Mouse (Mus musculus) lung, postnatal 4 days (tissue): ENCODE results near the gene Gm28043.
"Not testable (repeated sequence)": the region's sequence is repeated elsewhere in the genome, so short reads cannot be mapped to it uniquely, and the experiment has no call there.

Source experiments
- DNase-seq, 2 experiments: peaks; one replicate each; pipeline ENCODE4 v3.0.0; 2021

Gm28043 gene

DNA sequence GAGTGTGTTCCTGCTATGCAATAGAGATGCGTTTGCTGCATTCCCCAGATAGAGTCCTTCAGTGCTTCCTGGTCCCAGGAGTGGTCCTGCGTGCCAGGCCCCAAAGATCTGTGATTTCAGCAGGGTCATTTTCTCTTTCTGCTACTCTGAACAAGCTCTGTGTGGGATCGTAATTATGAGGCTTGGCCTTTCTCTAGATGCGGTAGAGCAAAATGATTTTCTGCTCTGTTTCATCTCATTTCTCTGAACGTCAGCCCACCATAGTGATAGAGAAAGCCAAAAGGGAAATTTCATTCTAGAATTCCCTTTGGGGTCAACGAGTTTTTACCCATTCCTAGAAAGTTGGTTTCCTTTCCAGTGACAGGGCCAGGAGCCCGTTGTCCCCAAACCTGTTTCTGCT, 67.6 kb downstream of the Gm28043 start:
- DNase-seq = no peak

DNA sequence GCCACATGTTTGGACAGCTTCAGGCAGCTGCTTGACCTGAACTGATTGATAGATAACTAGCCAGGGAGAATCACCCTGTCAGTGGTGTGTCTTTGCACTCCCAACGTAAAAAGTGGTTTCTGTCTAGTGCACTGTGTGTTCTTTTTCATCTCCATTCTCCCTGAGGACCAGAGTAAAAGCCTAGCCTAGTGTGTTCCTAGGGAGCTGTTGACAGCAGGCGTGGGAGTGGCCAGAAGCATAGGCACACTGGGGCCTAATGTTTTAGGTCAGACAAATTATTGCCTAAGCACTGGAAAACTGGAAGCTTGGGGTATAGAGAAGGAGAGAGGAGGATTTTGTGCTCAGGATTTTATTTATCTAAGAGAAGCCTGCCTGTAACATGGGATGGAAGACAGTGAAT, 68.5 kb downstream of the Gm28043 start:
- no peak for DNase-seq

DNA sequence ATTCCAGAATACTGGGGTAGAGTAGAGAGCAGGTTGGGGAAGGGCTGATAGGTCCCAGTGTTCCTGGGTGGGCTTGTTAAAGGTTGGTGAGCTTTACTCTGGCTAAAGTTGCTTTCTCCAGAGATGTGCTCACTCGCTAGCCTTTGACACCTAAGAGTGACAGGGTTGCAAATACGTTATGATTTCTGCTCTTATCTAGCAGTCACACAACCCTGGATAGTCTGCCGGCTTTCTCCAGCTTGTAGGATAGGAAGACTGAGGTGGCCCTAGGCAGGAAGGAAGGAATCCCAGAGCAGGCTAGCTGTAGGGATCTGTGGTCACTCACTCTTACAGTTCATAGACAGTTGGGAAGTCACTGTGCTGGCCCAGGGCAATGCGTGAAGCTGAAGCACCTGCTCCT, 69.6 kb downstream of the Gm28043 start:
- DNase-seq = no peak

DNA sequence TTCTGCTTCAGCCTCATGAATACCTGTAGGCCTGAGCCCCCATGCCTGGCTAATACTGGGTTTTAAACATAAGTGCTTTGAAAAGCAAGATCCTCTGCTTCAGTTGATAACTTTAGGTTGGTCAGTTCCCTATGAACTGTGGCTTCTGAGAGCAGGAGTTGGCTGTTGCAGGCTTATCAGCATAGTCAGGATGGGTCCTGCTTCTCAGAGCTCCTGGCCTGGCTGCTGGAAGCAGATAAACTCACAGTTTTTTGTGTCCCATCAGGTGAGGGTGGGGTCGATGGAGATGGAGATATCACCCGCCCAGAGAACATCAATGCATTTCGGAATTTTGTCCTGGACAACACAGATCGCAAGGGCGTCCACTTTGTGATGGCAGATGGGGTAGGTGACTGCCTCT, 72.1 kb downstream of the Gm28043 start:
- DNase-seq = no peak

DNA sequence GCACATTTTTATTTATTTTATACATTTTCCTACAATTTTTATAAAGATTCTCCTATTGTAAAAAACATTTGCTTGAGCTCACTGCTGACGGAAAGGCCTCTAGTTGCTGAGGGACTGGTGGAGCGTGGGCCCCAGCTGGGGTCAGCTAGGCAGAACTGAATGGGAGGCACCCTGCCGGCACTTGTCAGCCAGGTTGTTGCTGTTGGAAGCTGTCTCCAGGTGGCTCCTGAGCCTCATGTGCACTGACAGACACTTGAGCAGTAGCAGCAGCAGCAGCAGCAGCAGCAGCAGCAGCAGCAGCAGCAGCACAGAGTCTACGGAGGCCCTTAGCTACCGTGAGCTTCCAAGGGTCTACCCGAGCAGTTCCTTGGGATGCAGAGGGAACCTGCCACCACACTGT, 72.7 kb downstream of the Gm28043 start:
- DNase-seq = no peak

GRCm38 (mm10) chr17:29688610-29689009, 73.9 kb downstream of the Gm28043 start:
- DNase-seq = no peak

DNA sequence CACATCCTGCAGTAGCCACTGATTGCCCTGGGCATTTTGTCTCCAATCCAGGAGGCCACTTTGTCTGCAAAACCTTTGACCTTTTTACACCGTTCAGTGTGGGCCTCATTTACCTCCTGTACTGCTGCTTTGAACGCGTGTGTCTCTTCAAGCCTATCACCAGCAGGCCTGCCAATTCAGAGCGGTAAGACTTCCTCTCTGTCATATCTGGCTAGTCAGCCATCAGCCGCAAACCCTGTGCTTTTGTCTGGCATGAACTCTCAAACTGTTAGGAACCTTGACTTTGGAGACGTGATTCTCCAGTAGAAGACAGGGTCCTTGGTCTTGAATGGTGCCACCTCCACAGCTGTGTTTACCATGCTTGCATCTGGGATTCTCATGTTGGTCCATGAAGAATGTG, 75.6 kb downstream of the Gm28043 start:
- DNase-seq = no peak

DNA sequence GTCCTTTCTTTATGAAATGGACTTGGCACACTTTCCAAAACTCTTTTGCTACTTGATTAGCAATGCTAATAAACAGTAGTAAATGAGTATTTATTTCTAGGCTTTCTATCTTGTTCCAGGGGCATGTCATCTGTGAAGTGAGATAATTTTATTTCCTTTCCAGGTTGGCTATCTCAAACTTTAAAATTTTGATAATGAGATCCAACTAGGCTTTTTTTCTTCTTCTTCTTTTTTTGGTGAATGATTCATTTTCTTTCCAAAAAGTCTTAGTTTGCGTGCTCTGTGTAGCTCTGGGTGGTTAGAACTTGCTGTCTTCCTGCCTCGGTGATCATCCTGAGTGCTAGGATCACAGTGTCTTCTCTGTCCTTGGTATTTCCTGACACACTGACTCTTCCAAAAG, 78.2 kb downstream of the Gm28043 start:
- DNase-seq = no peak

DNA sequence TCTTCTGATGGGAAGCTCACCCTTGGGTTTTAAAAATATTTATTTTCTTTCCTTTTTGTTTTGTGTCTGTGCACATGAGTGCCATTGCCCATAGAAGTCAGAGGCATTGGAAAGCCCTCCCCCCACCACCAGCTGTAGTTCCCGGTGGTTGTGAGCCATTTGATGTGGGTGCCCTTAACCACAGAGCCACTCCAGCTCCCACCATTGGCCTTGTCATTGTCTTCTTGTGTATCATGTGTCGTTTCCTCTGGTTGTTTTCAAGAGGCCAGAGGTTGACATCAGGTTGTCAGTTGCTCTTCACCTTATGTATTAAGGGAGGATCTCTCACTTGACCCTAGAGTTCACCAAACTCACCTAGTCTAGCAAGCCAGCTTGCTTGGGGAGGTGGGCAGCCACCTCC, 78.9 kb downstream of the Gm28043 start:
- DNase-seq = no peak

DNA sequence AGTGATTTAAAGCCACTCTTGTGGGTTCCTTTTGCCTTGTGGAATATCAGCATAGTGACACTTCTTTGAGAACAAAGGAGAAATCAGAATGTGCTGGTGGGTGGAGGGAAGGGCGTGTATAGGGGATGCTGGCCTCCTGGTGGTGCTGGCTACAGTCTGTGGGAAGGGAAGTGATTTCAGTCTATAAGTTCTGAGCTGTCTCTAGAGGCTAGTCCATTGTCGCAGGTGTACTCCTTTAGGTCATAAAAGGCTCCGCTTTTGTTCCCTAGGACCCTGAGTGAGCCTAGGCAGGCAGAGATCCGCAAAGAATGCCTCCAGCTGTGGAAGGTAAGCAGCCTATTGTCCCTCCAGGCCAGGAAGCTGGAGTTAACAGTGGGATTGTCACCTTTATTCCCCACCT, 79.8 kb downstream of the Gm28043 start:
- no peak for DNase-seq

DNA sequence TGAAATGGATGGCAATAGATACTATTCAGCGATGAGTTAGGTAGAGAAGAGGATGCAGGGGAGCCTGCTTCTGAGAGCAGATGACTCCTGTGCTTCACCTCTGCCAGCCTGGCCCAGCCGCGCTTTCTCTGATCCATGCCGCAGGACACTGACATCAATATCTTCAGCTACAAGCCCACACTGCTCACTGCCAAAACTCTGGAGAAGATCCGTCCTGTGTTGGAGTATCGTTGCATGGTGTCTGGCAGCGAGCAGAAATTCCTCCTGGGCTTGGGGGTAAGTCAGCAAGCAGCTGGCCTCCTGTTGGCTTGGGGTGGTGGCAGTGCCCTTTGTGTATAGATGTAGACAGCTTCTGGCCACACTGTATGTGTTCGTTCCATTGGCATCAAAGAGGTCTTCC, 82.3 kb downstream of the Gm28043 start:
- no peak for DNase-seq

GRCm38 (mm10) chr17:29698421-29698820, 83.7 kb downstream of the Gm28043 start:
- no peak for DNase-seq

- no peak for DNase-seq
Observed at GRCm38 (mm10) chr17:29700573-29700972, 85.9 kb downstream of the Gm28043 start.

DNA sequence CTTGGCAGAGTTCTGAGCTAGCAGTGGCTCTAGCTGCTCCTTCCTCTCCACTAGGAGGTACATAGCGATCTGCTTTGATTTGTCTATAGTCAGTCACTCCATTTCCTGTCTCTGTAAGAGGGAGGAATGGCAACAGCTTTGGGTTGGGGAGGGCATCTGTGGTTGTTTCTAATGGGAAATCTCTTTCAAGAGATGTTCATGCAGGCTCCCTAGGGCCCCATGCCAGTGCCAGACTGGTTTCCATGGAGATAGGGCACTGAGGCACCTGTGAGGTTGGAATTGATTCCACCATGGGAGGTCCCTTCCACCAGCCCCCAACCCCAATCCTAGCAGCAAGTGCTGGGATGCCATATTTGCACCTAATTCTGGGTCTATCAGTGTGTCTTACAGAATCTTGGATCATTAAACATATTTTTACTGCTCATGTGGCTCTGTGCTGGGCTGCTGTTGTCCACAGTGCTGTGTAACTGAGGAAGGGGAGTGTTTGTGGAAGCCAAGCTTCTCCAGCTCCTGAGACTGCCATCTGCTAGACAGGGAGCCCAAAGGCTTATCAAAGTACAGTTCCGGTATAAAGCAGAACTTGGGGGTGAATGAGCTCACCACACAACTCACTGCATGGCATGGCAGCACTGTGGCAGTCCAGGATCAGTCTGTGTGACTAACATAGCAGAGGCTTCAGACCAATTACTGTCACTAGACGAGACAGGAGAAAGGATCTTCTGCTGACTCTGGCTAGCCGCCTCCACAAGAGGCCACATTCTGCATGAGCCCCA, 88.4 kb downstream of the Gm28043 start:
- DNase-seq = no peak

DNA sequence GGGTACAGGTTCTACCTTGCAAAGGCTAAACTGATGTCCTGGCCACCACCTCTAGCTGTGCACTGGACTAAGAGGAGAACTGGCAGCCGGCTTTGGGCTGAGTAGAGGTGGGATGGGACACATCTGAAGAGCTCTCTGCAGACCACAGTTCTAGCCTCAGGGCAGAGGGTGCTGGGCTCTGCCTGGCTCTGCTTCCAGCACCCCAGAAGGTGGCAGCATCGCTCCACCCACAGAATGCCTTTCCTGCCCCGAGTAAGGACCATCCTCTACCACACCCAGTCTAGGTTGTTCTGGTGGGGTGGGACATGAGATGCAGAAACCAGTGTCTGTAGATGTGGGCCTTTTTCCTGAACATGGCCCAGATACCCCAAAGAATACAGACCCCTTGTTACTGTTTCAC, 90.1 kb downstream of the Gm28043 start:
- DNase-seq = peak; percentile 61 to 69

GRCm38 (mm10) chr17:29705881-29706280, 91.2 kb downstream of the Gm28043 start:
- no peak for DNase-seq

- no peak for DNase-seq
Observed at GRCm38 (mm10) chr17:29706981-29707545, 92.4 kb downstream of the Gm28043 start.

GRCm38 (mm10) chr17:29708783-29709182, 94.1 kb downstream of the Gm28043 start:
- DNase-seq = no peak

GRCm38 (mm10) chr17:29710562-29711044, 95.9 kb downstream of the Gm28043 start:
- no peak for DNase-seq

DNA sequence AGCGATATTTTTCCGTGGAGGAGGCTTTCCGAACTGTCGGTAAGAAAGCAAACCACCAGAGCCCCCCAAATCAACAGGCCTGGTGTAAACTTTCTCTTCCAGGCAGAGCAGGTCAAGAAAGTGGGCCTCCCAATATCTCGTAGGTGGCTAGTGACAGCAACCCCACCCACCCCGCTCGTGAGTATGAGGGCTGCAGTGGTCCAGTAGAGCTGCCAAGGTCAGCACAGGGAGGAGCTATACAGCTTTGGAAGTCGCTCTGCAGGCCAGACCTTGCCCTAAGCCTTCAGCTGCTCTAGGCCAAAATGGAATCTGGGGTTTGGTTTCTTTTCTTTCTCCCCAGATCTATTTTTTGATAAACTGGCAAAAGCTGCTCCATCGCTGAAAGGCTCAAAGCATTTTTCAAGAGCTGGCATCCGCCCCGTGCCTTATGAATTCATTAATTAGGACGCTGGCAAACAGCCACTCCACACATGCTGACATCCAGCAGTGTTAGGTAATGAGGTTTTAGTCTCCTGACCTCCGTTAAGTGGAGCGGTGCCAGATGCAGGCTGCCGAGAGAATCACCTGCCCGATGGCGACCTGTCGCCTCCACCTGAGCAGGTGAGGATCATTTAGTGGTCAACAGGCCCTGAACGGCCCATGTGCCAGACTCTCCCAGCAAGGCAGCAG, 96.5 kb downstream of the Gm28043 start:
- no peak for DNase-seq

GRCm38 (mm10) chr17:29711745-29712431, 97.2 kb downstream of the Gm28043 start:
- no peak for DNase-seq

DNA sequence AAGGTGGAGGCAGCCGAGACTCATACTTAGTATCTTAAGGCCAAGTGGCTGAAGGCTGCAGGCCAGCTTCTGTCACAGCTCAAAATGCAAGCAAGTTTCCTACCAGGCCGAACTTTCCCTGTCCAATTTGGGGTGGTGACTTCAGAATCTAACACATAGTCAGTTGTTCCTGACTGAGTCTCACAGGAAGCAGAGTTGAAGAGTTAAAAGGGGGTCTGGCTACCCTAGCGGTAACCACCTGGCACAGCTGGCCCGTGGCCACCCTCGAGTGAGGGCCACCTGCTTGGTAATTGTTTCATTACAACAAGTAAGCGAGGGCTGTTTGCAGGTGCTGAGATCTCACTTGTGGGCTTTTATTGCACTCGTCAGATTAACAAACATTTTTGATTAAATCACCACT, 97.9 kb downstream of the Gm28043 start:
- no peak for DNase-seq

DNA sequence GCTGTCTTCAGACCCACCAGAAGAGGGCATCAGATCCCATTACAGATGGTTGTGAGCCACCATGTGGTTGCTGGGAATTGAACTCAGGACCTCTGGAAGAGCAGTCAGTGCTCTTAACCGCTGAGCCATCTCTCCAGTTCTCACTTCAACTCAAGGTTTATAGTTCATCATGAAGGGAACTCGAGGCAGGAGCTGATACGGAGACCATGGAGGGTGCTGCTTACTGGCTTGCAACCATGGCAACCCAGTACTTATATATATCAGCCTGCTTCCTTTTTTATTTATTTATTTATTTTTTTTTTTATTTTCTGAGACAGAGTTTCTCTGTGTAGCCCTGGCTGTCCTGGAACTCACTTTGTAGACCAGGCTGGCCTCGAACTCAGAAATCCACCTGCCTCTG, 99.1 kb downstream of the Gm28043 start:
- DNase-seq = not testable (repeated sequence)
